Mouse (Mus musculus): ENCODE results near the gene Casp8.

DNA sequence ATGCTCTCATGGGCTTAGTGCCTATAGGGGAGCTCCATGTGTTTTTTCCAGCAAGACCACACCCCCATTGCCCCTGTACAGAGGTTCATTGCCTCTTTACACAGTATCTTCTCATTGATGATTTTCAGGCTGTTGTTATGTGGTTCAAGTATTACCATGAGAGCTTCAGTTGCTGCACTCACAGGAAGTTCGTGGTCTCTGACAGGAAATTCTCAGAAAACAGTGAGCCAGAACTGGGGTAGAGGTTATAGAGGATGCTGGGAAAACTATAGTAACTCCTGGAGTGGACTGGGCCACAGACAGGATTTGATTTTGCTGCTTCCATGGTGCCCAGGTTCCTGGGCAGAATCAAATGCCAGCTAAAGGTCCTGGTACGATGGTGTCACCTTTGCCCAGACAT is 2.2 kb downstream of the Casp8 start:
- TF ChIP-seq CTCF (IDR thresholded peaks at IDR 0.05; ENCODE audit: extremely low read depth, insufficient read depth, low read length) (no peak), POLR2A (IDR thresholded peaks at IDR 0.05; ENCODE audit: extremely low read depth, insufficient read depth, low read length) (no peak)

All from cortical plate, adult 2 months (tissue).